Mouse (Mus musculus) stomach, embryonic 14.5 days (tissue): ENCODE data around the gene Itgae. TPM values are rescaled to one million over a fixed set of nuclear protein-coding genes. Genes with fewer than 3 reads are reported as not detected.

Experiments used
- ATAC-seq: fragments of 200-750 bp; cut with Nextera tagmentation; 2 replicates; pipeline ENCODE4 v1.8.0; 2017; ENCODE audit warnings: low read depth, moderate TSS enrichment; ENCODE audit not compliant: insufficient number of reproducible peaks, insufficient read depth, low FRiP score
- H3K27ac ChIP-seq: fragments of 300-500 bp; sonication (generic); 2 replicates; pipeline ENCODE4 v1.5.1; 2014; ENCODE audit warnings: mild to moderate bottlenecking, low read length, moderate library complexity, mixed read lengths
- H3K27me3 ChIP-seq: fragments of 300-500 bp; sonication (generic); 2 replicates; pipeline ENCODE4 v1.6.1; 2014; ENCODE audit warnings: low read length, control low read depth, mixed read lengths; ENCODE audit not compliant: control insufficient read depth, insufficient read depth
- H3K36me3 ChIP-seq: fragments of 300-500 bp; sonication (generic); 2 replicates; pipeline ENCODE4 v1.6.1; 2014; ENCODE audit warnings: mild to moderate bottlenecking, control low read depth, low read length, moderate library complexity, mixed read lengths; ENCODE audit not compliant: control insufficient read depth, insufficient read depth
- H3K4me1 ChIP-seq: fragments of 300-500 bp; sonication (generic); 2 replicates; pipeline ENCODE4 v1.6.1; 2014; ENCODE audit warnings: low read length, control low read depth, mixed read lengths; ENCODE audit not compliant: control insufficient read depth, insufficient read depth
- H3K4me2 ChIP-seq: fragments of 300-500 bp; sonication (generic); replicated peaks from 2 replicates; pipeline ENCODE4 v1.6.1; 2014; ENCODE audit warnings: low read depth, low read length, control low read depth
- H3K4me3 ChIP-seq: fragments of 300-500 bp; sonication (generic); 2 replicates; pipeline ENCODE4 v1.5.1; 2014; ENCODE audit warnings: low read depth, low read length, control low read depth
- H3K9ac ChIP-seq: fragments of 300-500 bp; sonication (generic); replicated peaks from 2 replicates; pipeline ENCODE4 v1.6.1; 2014; ENCODE audit warnings: low read depth, mild to moderate bottlenecking, control low read depth, low read length, moderate library complexity, mixed read lengths
- H3K9me3 ChIP-seq: fragments of 300-500 bp; sonication (generic); 2 replicates; pipeline ENCODE4 v1.6.1; 2016; ENCODE audit warnings: low read depth, low read length, control low read depth; ENCODE audit not compliant: control insufficient read depth
- WGBS: fragments of 180-500 bp; shearing (Covaris S2); extraction: QIAGEN DNeasy Blood & Tissue Kit; methylation state at CpG from one replicate; pipeline ENCODE4 v1.1.7; 2014; 5-methylcytosine and 5-hydroxymethylcytosine counted together
- polyA plus RNA-seq: library from polyadenylated mRNA; unstranded; fragments of >200 nt; fragmentation: Nextera tagmentation; extraction: Ambion mirVana; gene quantifications from 2 replicates; pipeline ENCODE4 v1.2.1, GENCODE M21; 2014

Gene Itgae
- polyA plus RNA-seq, 1 experiment from 2014 or later, result 0.51 TPM

DNA sequence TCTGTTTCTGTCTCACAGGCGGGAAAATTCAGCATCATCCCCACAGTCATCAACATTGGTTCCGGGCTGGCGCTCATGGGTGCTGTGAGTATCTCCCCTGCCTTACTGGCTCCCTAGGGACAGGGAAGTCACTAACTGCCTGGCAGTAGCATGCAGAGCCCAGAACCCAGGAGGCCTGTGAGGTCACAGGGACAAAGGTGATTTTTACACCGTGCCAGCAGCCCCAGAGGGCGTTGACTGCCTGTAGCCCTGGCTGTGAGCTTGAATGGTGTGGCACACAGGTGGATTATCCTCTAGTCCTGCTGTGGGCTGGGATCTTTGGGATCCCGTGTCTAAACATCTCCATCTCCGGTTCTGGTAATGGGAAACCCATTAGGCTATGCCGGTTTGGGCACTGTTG, 77.7 kb downstream of the Itgae start:
- Histone ChIP-seq H3K36me3 (0 out of 2 replicates have a peak, but pooled peaks cover 3% of the 10 kb centered on the region), H3K9me3 (no peaks in the 10 kb centered on the region), H3K27me3 (no peaks in the 10 kb centered on the region), H3K27ac (no peak overlapping the region), H3K4me3 (no peak overlapping the region), H3K4me1 (peaks cover 13% of the 10 kb centered on the region; the same call in 1 of the 2 replicates), H3K9ac (no peak overlapping the region), H3K4me2 (no peak overlapping the region)
- ATAC-seq, result no peak
- 75% methylated on average over 8 of the region's 8 CpGs for WGBS

DNA sequence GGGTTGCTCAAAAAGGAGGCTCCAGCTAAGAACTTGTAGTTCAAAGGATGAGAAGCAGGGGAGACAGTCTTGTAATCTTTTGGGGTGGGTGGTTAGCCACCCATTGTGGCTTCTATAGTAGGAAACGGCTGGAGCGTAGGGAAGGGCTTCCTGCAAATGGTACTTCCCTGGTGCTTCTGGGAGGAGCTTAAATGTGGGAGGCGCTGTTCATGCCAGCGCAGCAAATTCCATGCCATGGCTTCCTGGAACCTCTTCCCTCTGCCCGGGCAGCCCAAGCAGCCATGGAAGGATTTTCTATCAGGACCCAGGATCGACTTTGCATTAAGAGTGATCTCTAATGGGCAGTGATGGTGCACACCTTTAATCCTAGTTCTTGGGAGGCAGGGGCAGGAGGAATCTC, 78.2 kb downstream of the Itgae start:
- H3K27me3 ChIP-seq, result no peaks in the 10 kb centered on the region
- no peak overlapping the region for H3K27ac ChIP-seq
- no peak overlapping the region for H3K4me3 ChIP-seq
- ATAC-seq, result no peak
- no peak overlapping the region for H3K4me2 ChIP-seq
- no peaks in the 10 kb centered on the region for H3K9me3 ChIP-seq
- 83% methylated on average over 6 of the region's 6 CpGs for WGBS
- H3K9ac ChIP-seq, result no peak overlapping the region
- H3K36me3 ChIP-seq, result peaks cover 7% of the 10 kb centered on the region; the same call in 1 of the 2 replicates
- peaks cover 13% of the 10 kb centered on the region; the same call in 1 of the 2 replicates for H3K4me1 ChIP-seq

DNA sequence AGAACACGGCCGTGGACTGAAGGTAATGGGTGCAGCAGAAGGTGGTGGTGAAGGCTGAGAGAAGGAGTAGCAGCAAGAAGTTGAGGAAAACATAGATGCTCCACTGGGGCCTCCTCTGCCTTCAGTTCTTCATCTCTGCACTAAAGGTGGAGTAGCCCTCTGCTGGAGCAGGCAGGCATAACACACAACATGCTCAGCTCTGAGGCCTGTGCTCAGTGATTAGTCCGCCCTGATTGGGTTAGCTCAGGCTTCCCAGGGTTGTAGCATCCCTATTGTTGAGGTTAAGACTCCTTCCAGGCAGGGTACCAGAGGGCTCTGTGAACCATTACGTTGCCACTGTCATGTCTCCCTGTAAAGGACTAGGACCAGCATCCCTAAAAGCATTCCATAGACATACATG, 78.8 kb downstream of the Itgae start:
- H3K4me3 ChIP-seq, result no peak overlapping the region
- no peaks in the 10 kb centered on the region for H3K9me3 ChIP-seq
- H3K36me3 ChIP-seq, result peaks cover 12% of the 10 kb centered on the region; the same call in 1 of the 2 replicates
- no peaks in the 10 kb centered on the region for H3K27me3 ChIP-seq
- no peak overlapping the region for H3K9ac ChIP-seq
- ATAC-seq, result no peak
- H3K4me1 ChIP-seq, result peaks cover 13% of the 10 kb centered on the region; the same call in 1 of the 2 replicates
- 44% methylated on average over 4 of the region's 4 CpGs for WGBS
- H3K4me2 ChIP-seq, result no peak overlapping the region
- H3K27ac ChIP-seq, result no peak overlapping the region

DNA sequence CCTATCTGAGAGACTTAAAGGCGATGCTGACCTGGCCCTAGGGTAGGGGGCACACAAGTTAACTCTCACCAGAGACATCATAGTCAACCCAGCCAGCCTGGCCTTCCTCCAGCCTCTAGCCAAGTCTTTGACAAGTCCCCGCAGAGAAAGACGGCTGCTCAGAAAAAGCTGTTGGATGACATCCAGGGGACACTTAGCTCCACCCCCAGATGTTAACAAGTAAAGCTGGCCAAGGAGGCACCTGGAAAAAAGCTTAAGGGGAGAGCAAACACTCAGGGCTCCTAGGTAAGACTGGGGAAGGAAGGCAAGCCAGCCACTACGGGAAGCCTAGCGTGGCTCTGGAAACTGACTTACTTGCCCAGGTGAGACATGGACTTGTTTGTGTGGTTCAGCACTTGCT, 81.8 kb downstream of the Itgae start:
- WGBS, result 34% methylated on average over 5 of the region's 5 CpGs
- Histone ChIP-seq H3K36me3 (peaks cover 15% of the 10 kb centered on the region; the same call in 1 of the 2 replicates), H3K9me3 (no peaks in the 10 kb centered on the region), H3K27ac (no peak overlapping the region), H3K4me1 (peaks cover 15% of the 10 kb centered on the region; the same call in 1 of the 2 replicates), H3K27me3 (no peaks in the 10 kb centered on the region), H3K4me2 (no peak overlapping the region), H3K4me3 (no peak overlapping the region), H3K9ac (no peak overlapping the region)
- ATAC-seq, result no peak

DNA sequence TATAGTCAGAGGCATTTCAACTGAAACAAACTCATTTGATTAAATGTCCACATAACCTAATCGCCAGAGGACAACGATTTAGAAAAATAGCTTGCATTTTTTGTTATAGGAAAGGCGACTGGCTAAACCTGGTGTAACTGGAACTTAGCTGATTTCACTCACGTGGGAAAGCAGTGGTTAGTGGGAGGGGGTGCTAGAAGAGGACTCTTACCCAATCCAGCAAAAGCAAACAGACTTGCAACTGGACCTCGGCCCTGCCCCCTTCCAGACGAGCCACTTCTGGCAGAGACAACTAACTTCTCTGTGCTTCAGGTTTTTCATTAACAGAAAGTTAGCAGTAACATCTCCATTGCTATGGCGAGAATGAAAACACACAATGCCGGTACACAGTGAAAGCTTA, 85.2 kb downstream of the Itgae start:
- 33% methylated on average over 8 of the region's 8 CpGs for WGBS
- peak overlapping the region; percentile 99 for H3K4me3 ChIP-seq
- H3K27me3 ChIP-seq, result no peaks in the 10 kb centered on the region
- no peaks in the 10 kb centered on the region for H3K9me3 ChIP-seq
- peaks cover 25% of the 10 kb centered on the region; the same call in 1 of the 2 replicates for H3K4me1 ChIP-seq
- no peak for ATAC-seq
- peak overlapping the region; percentile 75 for H3K4me2 ChIP-seq
- H3K27ac ChIP-seq, result no peak overlapping the region
- H3K9ac ChIP-seq, result peak overlapping the region; percentile 82; the same call in 1 of the 2 replicates
- peaks cover 25% of the 10 kb centered on the region; the same call in 1 of the 2 replicates for H3K36me3 ChIP-seq

DNA sequence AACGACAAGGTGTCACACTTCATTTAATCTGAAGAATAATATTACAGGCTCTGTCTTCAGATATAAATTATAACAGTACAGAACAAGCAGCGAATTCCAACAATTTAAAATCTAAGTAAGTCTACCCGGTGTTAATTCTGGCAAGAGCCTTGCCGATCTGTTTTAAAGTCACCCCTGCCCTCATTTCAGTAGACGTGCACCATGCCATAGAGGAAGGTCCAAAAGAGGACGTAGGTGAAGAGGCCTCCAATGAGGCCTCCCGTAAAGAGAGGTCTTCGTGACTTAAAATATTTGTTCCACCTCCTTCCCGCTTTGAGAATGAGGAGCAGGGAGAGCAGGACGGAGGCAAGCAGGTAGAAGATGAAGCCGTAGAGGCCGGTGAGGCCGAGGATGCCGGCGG, 85.8 kb downstream of the Itgae start:
- Histone ChIP-seq H3K27me3 (no peaks in the 10 kb centered on the region), H3K4me1 (peaks cover 25% of the 10 kb centered on the region; the same call in 1 of the 2 replicates), H3K27ac (peak overlapping the region; percentile 82), H3K4me3 (peak overlapping the region; percentile 99), H3K4me2 (peak overlapping the region; percentile 75), H3K36me3 (peaks cover 25% of the 10 kb centered on the region; the same call in 1 of the 2 replicates), H3K9ac (peak overlapping the region; percentile 82), H3K9me3 (no peaks in the 10 kb centered on the region)
- ATAC-seq, result no peak
- WGBS, result 1% methylated on average over 15 of the region's 15 CpGs

DNA sequence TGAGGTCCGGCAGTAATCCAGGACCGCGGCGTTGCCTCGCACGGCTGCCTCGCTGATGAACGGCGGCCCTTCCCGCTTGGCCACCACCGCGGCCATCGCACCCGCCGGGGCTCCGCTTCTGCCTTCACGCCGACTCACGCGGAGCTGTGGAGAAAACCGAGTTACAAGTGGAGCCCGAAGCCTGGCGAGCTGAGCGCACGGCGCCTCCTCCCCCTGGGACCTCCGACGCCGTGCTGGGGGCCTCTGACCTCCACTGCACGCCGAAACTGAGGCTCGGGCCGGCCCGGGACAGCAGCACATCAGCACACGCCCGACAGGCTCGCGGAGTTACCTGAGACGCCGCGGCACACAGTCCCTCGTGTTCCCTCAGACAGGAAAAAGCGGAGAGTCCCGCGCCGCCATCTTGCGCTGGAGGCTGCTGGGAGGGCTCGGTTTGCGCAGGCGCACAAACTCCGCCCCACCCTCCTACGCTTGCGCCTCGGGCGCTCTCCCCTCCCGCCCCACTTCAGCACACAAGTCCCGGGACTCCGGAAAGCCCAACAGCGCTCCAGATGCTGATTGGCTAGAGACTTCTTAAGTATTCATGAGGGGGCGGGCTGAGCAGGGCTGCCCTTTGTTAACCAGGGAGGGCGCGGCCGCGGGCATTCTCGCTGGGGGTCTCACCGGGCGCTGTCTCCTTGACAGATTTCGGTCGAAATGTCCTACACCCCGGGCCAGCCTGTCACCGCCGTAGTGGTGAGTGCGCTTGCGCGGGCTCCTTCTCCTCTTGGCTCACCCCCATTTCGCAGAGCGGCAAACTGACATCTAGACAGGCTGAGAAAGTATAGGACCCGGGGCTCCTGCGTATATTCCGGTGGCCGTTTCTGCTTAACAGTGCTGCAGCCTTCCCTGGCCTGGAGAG, 86.5 kb downstream of the Itgae start, which contains the start of the genes Emc6 and Tax1bp3:
Gene Emc6, minus strand, starts transcription at position 430 of the 901 bp plus-strand sequence.
Gene Tax1bp3, plus strand, starts transcription at position 476 of the 901 bp plus-strand sequence.
- under 1% methylated on average over 80 of the region's 81 CpGs for WGBS
- Histone ChIP-seq H3K9ac (peak within 1 kb of the TSS; percentile 92), H3K4me3 (peak within 1 kb of the TSS; percentile 99), H3K4me1 (peaks cover 24% of the 10 kb centered on the region; the same call in 1 of the 2 replicates), H3K36me3 (peaks cover 23% of the 10 kb centered on the region; the same call in 1 of the 2 replicates), H3K4me2 (peak within 1 kb of the TSS; percentile 75), H3K27ac (peak within 1 kb of the TSS; percentile 98), H3K9me3 (no peaks in the 10 kb centered on the region), H3K27me3 (no peaks in the 10 kb centered on the region)
- ATAC-seq, result peak; percentile 97

DNA sequence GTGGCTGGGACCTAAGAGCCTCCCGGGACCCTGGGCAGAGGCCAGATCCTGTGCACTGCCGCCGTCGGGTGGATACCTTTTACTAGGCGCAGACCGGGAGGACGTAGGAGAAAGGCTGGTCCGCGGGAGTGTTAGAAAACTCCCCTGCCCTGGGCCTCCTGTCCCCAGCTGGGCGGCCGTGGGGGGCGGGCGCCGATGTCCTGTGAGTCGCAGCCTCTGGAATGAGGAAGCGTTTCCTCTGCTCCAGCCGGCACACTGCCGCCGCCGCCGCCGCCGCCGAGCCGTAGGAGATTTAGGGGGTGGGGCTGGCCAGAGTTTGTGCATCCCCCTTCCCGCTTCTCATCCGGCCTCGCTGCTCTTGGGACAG, 87.1 kb downstream of the Itgae start:
- peak overlapping the region; percentile 98 for H3K27ac ChIP-seq
- H3K36me3 ChIP-seq, result peaks cover 27% of the 10 kb centered on the region
- peak; percentile 86 for ATAC-seq
- 0% methylated on average over 18 of the region's 28 CpGs for WGBS
- peak overlapping the region; percentile 92 for H3K9ac ChIP-seq
- no peaks in the 10 kb centered on the region for H3K9me3 ChIP-seq
- peak overlapping the region; percentile 72 for H3K4me2 ChIP-seq
- H3K4me3 ChIP-seq, result peak overlapping the region; percentile 99
- no peaks in the 10 kb centered on the region for H3K27me3 ChIP-seq
- H3K4me1 ChIP-seq, result peaks cover 18% of the 10 kb centered on the region; the same call in 1 of the 2 replicates
